Mouse (Mus musculus) forebrain, embryonic 15.5 days (tissue): ENCODE data around the gene Pygl. TPM values are rescaled to one million over a fixed set of nuclear protein-coding genes. Genes with fewer than 3 reads are reported as not detected.

ENCODE experiments used
- ATAC-seq: fragments of 200-750 bp; cut with Nextera tagmentation; replicated peaks from 2 replicates; pipeline ENCODE4 v1.8.0; 2017; ENCODE audit warnings: mild to moderate bottlenecking, moderate TSS enrichment, moderate library complexity
- H3K27ac ChIP-seq: fragments of 300-500 bp; sonication (generic); replicated peaks from 2 replicates; pipeline ENCODE4 v1.5.1; 2015; ENCODE audit warnings: mild to moderate bottlenecking, inconsistent platforms
- H3K27me3 ChIP-seq: fragments of 300-500 bp; sonication (generic); 2 replicates; pipeline ENCODE4 v1.6.1; 2015; ENCODE audit warnings: inconsistent platforms
- H3K36me3 ChIP-seq: fragments of 300-500 bp; sonication (generic); 2 replicates; pipeline ENCODE4 v1.6.1; 2015; ENCODE audit warnings: mild to moderate bottlenecking, inconsistent platforms
- H3K4me1 ChIP-seq: fragments of 300-500 bp; sonication (generic); 2 replicates; pipeline ENCODE4 v1.6.1; 2015; ENCODE audit warnings: inconsistent platforms
- H3K4me2 ChIP-seq: fragments of 300-500 bp; sonication (generic); replicated peaks from 2 replicates; pipeline ENCODE4 v1.6.1; 2015; ENCODE audit warnings: mild to moderate bottlenecking, inconsistent platforms
- H3K4me3 ChIP-seq: fragments of 300-500 bp; sonication (generic); 2 replicates; pipeline ENCODE4 v1.5.1; 2015; ENCODE audit warnings: mild to moderate bottlenecking, inconsistent platforms
- H3K9ac ChIP-seq: fragments of 300-500 bp; sonication (generic); replicated peaks from 2 replicates; pipeline ENCODE4 v1.6.1; 2015; ENCODE audit warnings: mild to moderate bottlenecking, inconsistent platforms
- H3K9me3 ChIP-seq: fragments of 300-500 bp; sonication (generic); 2 replicates; pipeline ENCODE4 v1.6.1; 2016; ENCODE audit warnings: inconsistent platforms
- WGBS: fragments of 180-500 bp; shearing (Covaris S2); methylation state at CpG from one replicate; pipeline ENCODE4 v1.1.7; 2015; ENCODE audit warnings: mixed read lengths; 5-methylcytosine and 5-hydroxymethylcytosine counted together
- polyA plus RNA-seq: library from polyadenylated mRNA; unstranded; fragments of >200 nt; fragmentation: Nextera tagmentation; extraction: Ambion mirVana; gene quantifications from 2 replicates; pipeline ENCODE4 v1.2.1, GENCODE M21; 2015

Pygl gene
- polyA plus RNA-seq, 1 experiment from 2014 or later: 6.7 TPM

GRCm38 (mm10) chr12:70223331-70223730 is 8.0 kb downstream of the Pygl start:
- H3K4me3 ChIP-seq: no peak overlapping the region
- 0 out of 2 replicates have a peak, but pooled peaks cover 5% of the 10 kb centered on the region for H3K27me3 ChIP-seq
- 65% methylated on average over 4 of the region's 4 CpGs for WGBS
- no peak for ATAC-seq
- H3K36me3 ChIP-seq: no peaks in the 10 kb centered on the region
- no peak overlapping the region for H3K27ac ChIP-seq
- H3K9ac ChIP-seq: no peak overlapping the region
- no peaks in the 10 kb centered on the region for H3K9me3 ChIP-seq
- H3K4me1 ChIP-seq: peaks cover 16% of the 10 kb centered on the region
- no peak overlapping the region for H3K4me2 ChIP-seq

DNA sequence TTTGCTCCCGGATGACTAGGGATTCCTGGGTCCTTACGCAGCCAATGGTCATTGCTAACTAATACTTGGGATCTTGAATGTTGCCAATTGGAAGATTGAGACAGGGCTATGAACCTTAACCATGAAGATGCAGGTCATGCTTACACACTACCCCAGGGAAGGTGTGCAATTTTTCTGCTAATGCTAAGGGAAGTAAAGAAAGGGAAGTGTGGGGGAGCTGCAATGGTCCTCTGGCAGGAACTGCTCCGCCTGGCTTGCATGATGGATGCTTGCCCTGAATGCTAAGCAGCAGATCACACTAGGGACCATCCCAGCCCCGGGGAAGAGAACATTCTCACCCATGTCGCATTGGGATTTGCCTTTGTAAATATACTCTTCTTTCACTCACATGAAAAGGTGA is 9.9 kb downstream of the Pygl start:
- no peaks in the 10 kb centered on the region for H3K27me3 ChIP-seq
- H3K9me3 ChIP-seq: no peaks in the 10 kb centered on the region
- WGBS: 77% methylated on average over 5 of the region's 5 CpGs
- H3K4me1 ChIP-seq: peaks cover 7% of the 10 kb centered on the region; the same call in 1 of the 2 replicates
- no peak overlapping the region for H3K4me3 ChIP-seq
- no peak for ATAC-seq
- no peaks in the 10 kb centered on the region for H3K36me3 ChIP-seq
- H3K4me2 ChIP-seq: no peak overlapping the region
- no peak overlapping the region for H3K27ac ChIP-seq
- H3K9ac ChIP-seq: no peak overlapping the region

GRCm38 (mm10) chr12:70218795-70219540 is 12.3 kb downstream of the Pygl start:
- Histone ChIP-seq H3K4me1 (peaks cover 9% of the 10 kb centered on the region; the same call in 1 of the 2 replicates), H3K27me3 (no peaks in the 10 kb centered on the region), H3K36me3 (no peaks in the 10 kb centered on the region), H3K27ac (no peak overlapping the region), H3K9me3 (no peaks in the 10 kb centered on the region), H3K4me2 (no peak overlapping the region), H3K9ac (no peak overlapping the region), H3K4me3 (no peak overlapping the region)
- WGBS: 88% methylated on average over 8 of the region's 8 CpGs
- ATAC-seq: no peak

- Histone ChIP-seq H3K9ac (no peak overlapping the region), H3K4me1 (peaks cover 4% of the 10 kb centered on the region; the same call in 1 of the 2 replicates), H3K36me3 (no peaks in the 10 kb centered on the region), H3K4me2 (no peak overlapping the region), H3K9me3 (no peaks in the 10 kb centered on the region), H3K27me3 (no peaks in the 10 kb centered on the region), H3K4me3 (no peak overlapping the region), H3K27ac (no peak overlapping the region)
- WGBS: 24% methylated on average over 16 of the region's 16 CpGs
- no peak for ATAC-seq
Observed at GRCm38 (mm10) chr12:70216229-70216800, 15.0 kb downstream of the Pygl start.

GRCm38 (mm10) chr12:70214281-70214680 is 17.0 kb downstream of the Pygl start:
- Histone ChIP-seq H3K36me3 (no peaks in the 10 kb centered on the region), H3K4me3 (no peak overlapping the region), H3K4me1 (peaks cover 4% of the 10 kb centered on the region; the same call in 1 of the 2 replicates), H3K9me3 (no peaks in the 10 kb centered on the region), H3K9ac (no peak overlapping the region), H3K27ac (no peak overlapping the region), H3K4me2 (no peak overlapping the region), H3K27me3 (no peaks in the 10 kb centered on the region)
- WGBS: 89% methylated on average over 8 of the region's 8 CpGs
- no peak for ATAC-seq

DNA sequence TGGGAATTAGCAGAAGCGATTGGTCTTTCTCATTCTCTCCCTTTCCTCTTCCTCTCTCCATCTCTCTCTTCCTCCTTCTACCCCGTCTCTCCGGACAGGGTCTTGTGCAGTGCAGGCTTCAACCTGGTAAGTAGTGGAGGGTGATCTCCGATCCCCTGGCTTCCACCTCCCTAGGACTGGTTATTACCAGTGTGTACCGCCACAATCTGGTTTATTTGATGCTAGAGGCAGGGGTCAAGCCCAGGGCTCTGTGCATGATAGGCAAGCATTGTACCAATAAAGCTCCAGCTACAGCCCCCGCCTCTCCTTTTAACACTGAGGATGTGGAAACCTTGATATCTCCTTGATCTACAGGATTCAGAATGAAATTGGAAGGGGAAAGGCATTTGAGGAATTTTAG is 17.7 kb downstream of the Pygl start:
- Histone ChIP-seq H3K9me3 (no peaks in the 10 kb centered on the region), H3K27ac (no peak overlapping the region), H3K4me3 (no peak overlapping the region), H3K9ac (no peak overlapping the region), H3K4me2 (no peak overlapping the region), H3K4me1 (peaks cover 4% of the 10 kb centered on the region; the same call in 1 of the 2 replicates), H3K36me3 (no peaks in the 10 kb centered on the region), H3K27me3 (no peaks in the 10 kb centered on the region)
- no peak for ATAC-seq
- WGBS: 92% methylated on average over 6 of the region's 6 CpGs

GRCm38 (mm10) chr12:70212501-70212900 is 18.8 kb downstream of the Pygl start:
- H3K27ac ChIP-seq: no peak overlapping the region
- no peaks in the 10 kb centered on the region for H3K9me3 ChIP-seq
- H3K4me1 ChIP-seq: peaks cover 4% of the 10 kb centered on the region; the same call in 1 of the 2 replicates
- no peaks in the 10 kb centered on the region for H3K36me3 ChIP-seq
- 77% methylated on average over 4 of the region's 4 CpGs for WGBS
- no peak overlapping the region for H3K4me3 ChIP-seq
- no peaks in the 10 kb centered on the region for H3K27me3 ChIP-seq
- no peak overlapping the region for H3K9ac ChIP-seq
- H3K4me2 ChIP-seq: no peak overlapping the region
- no peak for ATAC-seq

GRCm38 (mm10) chr12:70208214-70208613 is 23.1 kb downstream of the Pygl start:
- no peaks in the 10 kb centered on the region for H3K4me1 ChIP-seq
- no peaks in the 10 kb centered on the region for H3K9me3 ChIP-seq
- H3K27me3 ChIP-seq: no peaks in the 10 kb centered on the region
- no peak for ATAC-seq
- H3K9ac ChIP-seq: no peak overlapping the region
- WGBS: 64% methylated on average over 5 of the region's 5 CpGs
- H3K27ac ChIP-seq: no peak overlapping the region
- H3K36me3 ChIP-seq: no peaks in the 10 kb centered on the region
- no peak overlapping the region for H3K4me3 ChIP-seq
- H3K4me2 ChIP-seq: no peak overlapping the region

GRCm38 (mm10) chr12:70204433-70204832 is 26.9 kb downstream of the Pygl start:
- no peaks in the 10 kb centered on the region for H3K4me1 ChIP-seq
- no peak overlapping the region for H3K27ac ChIP-seq
- H3K36me3 ChIP-seq: no peaks in the 10 kb centered on the region
- ATAC-seq: no peak
- no peaks in the 10 kb centered on the region for H3K27me3 ChIP-seq
- WGBS: 79% methylated on average over 8 of the region's 8 CpGs
- H3K4me2 ChIP-seq: no peak overlapping the region
- H3K9me3 ChIP-seq: no peaks in the 10 kb centered on the region
- H3K4me3 ChIP-seq: no peak overlapping the region
- H3K9ac ChIP-seq: no peak overlapping the region

DNA sequence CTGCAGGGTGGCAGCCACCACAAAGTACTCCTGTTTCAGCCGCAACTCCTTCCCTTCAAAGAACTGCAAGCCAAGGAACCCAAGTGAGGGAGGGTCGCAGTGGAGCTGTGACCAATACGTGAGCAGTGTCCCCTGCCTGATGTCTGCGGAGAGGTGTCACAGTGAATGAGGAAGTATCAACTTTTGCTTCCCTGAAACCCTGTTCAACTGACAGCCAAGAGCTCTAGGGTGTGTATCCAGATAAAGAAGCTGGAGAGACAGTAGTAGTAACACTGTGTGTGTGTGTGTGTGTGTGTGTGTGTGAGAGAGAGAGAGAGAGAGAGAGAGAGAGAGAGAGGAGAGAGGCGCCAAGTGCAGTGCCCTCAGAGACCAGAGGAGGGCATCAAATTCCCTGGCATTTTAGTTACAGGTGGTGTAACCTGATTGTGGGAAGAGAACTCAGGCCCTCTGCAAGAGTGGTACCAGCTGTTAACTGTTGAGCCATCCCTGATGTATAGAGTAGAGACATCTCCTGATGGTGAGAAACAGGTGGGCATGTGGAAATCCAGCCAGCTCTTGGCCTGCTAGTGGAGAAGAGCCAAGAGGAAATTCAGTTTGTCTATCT is 29.3 kb downstream of the Pygl start:
- Histone ChIP-seq H3K27ac (no peak overlapping the region), H3K4me2 (no peak overlapping the region), H3K27me3 (no peaks in the 10 kb centered on the region), H3K4me3 (no peak overlapping the region), H3K9me3 (no peaks in the 10 kb centered on the region), H3K9ac (no peak overlapping the region), H3K36me3 (no peaks in the 10 kb centered on the region), H3K4me1 (no peaks in the 10 kb centered on the region)
- no peak for ATAC-seq
- WGBS: 86% methylated on average over 5 of the region's 5 CpGs

DNA sequence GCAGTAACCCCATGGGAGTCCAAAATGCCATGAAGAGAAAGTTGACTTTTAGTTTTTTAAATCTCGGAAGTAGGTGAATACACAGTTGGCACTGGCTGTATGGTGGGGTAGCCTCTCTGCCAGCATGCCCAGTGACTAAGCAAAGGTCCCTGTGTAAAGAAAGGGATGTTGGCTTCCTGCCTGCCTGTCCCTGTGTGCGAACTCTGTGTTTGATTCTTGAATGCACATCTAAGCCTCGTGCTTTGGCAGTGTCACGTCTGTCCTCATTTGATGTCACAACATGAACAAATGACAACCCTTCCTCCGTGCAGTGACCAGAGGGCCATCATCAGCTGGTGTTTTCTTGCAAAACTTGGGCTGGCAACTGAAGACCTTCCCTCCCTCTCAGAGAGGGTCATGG is 34.9 kb downstream of the Pygl start:
- Histone ChIP-seq H3K27ac (no peak overlapping the region), H3K9me3 (no peaks in the 10 kb centered on the region), H3K4me2 (no peak overlapping the region), H3K4me3 (no peak overlapping the region), H3K36me3 (no peaks in the 10 kb centered on the region), H3K9ac (no peak overlapping the region), H3K4me1 (0 out of 2 replicates have a peak, but pooled peaks cover 11% of the 10 kb centered on the region), H3K27me3 (no peaks in the 10 kb centered on the region)
- no peak for ATAC-seq
- 76% methylated on average over 5 of the region's 5 CpGs for WGBS

- H3K36me3 ChIP-seq: no peaks in the 10 kb centered on the region
- H3K9ac ChIP-seq: no peak overlapping the region
- no peaks in the 10 kb centered on the region for H3K9me3 ChIP-seq
- H3K4me3 ChIP-seq: no peak overlapping the region
- WGBS: 96% methylated on average over 6 of the region's 6 CpGs
- no peak overlapping the region for H3K27ac ChIP-seq
- ATAC-seq: no peak
- H3K4me2 ChIP-seq: no peak overlapping the region
- no peaks in the 10 kb centered on the region for H3K27me3 ChIP-seq
- 0 out of 2 replicates have a peak, but pooled peaks cover 11% of the 10 kb centered on the region for H3K4me1 ChIP-seq
Observed at GRCm38 (mm10) chr12:70195426-70195825, 35.9 kb downstream of the Pygl start.
